Mouse (Mus musculus) C2C12 (cell line): ENCODE measurements around the gene Auh.

Experiments used
- CEBPB ChIP-seq: IDR thresholded peaks from one replicate; pipeline ENCODE4 v1.6.1; 2011; ENCODE audit warnings: low read depth, mild to moderate bottlenecking, control low read depth, moderate library complexity
- MAX ChIP-seq: IDR thresholded peaks from one replicate; pipeline ENCODE4 v1.6.1; 2011; ENCODE audit warnings: mild to moderate bottlenecking, control low read depth
- MYOG ChIP-seq: IDR thresholded peaks from one replicate; pipeline ENCODE4 v1.6.1; 2011; ENCODE audit not compliant: control insufficient read depth, insufficient read length; ENCODE audit errors: extremely low read depth

- TF ChIP-seq MAX (no peak), CEBPB (no peak), MYOG (no peak)
These were observed 82.0 kb downstream of the Auh start for GRCm38 (mm10) chr13:52847481-52847880.
